Mouse (Mus musculus): ENCODE measurements around the gene Tex45. TPM values are rescaled to one million over a fixed set of nuclear protein-coding genes. Genes with fewer than 3 reads are reported as not detected.

Gene Tex45
- total and polyA plus RNA-seq, 2 experiments, result 0.28 TPM; not detected in 1

DNA sequence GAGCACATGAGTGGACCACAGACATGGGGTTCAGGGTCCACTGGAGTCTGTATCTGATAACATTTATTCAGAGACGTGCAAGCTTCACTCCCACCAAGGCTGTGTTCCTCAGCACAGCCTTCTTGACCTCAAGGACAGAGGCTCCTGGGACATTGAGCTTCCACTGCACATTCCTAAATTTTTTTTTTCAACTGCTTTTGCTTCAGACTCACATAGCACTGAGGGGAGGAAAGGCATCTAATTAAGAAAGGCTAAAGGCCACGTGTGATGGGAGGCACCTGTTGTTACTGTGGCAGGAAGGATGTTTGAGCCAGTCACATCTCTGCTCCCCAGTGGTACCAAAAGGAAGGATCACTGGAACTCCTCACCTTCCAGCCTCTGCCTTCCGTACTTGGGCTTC, 39.5 kb upstream of the Tex45 start:
- DNase-seq (ENCODE audit: extremely low read depth, low read depth, low spot score), result no peak
- no peak for TF ChIP-seq POLR2A (IDR thresholded peaks at IDR 0.05; ENCODE audit: extremely low read depth, insufficient read depth, low read length)
- TF ChIP-seq CTCF (IDR thresholded peaks at IDR 0.05; ENCODE audit: low read depth, low read length), result no peak
- H3K27ac ChIP-seq (replicated peaks; ENCODE audit: insufficient read depth, low read depth, low read length), result no peak overlapping the region
- H3K27me3 ChIP-seq (ENCODE audit: control insufficient read depth, insufficient read depth, low read length), result no peaks in the 10 kb centered on the region
- H3K4me1 ChIP-seq (ENCODE audit: control insufficient read depth, insufficient read depth, low read length), result no peaks in the 10 kb centered on the region
- no peak overlapping the region for H3K4me3 ChIP-seq (ENCODE audit: insufficient read depth, low read depth, low read length)
- 92% methylated on average over 3 of the region's 3 CpGs for WGBS
- peaks cover 33% of the 10 kb centered on the region for H3K36me3 ChIP-seq (ENCODE audit: control insufficient read depth, insufficient read depth, low read length)
- no peaks in the 10 kb centered on the region for H3K79me2 ChIP-seq (ENCODE audit: control insufficient read depth, insufficient read depth, low read length)
- H3K9ac ChIP-seq (ENCODE audit: low read depth, low read length), result no peak overlapping the region

DNA sequence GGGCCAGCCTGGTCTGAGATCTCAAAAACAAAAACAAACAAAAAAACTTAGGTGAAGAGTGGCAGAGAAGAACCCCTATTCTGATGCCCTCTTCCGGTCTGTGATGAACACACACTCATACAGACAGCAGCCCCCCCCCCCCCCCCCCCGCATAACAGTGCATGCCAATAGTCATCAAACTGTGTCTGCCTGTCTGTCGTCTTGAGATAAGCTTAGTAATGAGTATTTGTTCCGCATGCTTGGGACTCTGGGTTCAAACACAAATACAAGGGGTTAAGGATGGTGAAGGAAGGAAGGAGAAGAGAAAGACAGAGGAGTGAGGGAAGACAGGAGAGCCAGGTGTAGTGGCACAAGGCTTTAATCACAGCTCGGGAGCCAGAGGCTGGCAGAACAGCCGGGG, 34.2 kb upstream of the Tex45 start:
- peaks cover 61% of the 10 kb centered on the region for H3K36me3 ChIP-seq (ENCODE audit: control insufficient read depth, insufficient read depth, low read length)
- H3K9ac ChIP-seq (ENCODE audit: low read depth, low read length), result no peak overlapping the region
- WGBS, result 86% methylated on average over 6 of the region's 6 CpGs
- no peak overlapping the region for H3K4me3 ChIP-seq (ENCODE audit: insufficient read depth, low read depth, low read length)
- TF ChIP-seq POLR2A (IDR thresholded peaks at IDR 0.05; ENCODE audit: extremely low read depth, insufficient read depth, low read length), result no peak
- no peak for TF ChIP-seq CTCF (IDR thresholded peaks at IDR 0.05; ENCODE audit: low read depth, low read length)
- no peaks in the 10 kb centered on the region for H3K4me1 ChIP-seq (ENCODE audit: control insufficient read depth, insufficient read depth, low read length)
- H3K79me2 ChIP-seq (ENCODE audit: control insufficient read depth, insufficient read depth, low read length), result no peaks in the 10 kb centered on the region
- H3K27me3 ChIP-seq (ENCODE audit: control insufficient read depth, insufficient read depth, low read length), result no peaks in the 10 kb centered on the region
- DNase-seq (ENCODE audit: extremely low read depth, low read depth, low spot score), result no peak
- H3K27ac ChIP-seq (replicated peaks; ENCODE audit: insufficient read depth, low read depth, low read length), result no peak overlapping the region

DNA sequence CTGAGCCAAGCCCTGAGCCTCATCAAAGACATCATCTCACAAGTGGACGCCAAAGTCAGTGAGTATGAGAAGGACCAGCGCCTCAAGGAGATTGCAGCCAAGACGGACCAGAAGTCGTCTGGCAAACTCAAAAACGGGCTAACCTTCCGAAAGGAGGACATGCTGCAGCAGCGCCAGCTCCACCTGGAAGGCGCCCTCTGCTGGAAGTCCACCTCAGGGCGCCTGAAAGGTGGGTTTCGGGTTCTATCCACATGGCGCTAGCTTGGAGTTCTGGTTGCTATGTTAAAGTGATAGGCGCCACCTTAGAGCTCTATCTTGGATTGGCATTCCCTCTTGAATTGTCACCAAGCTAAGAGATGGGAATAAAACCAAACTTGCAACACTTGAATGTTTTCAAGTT, 31.2 kb upstream of the Tex45 start:
- 89% methylated on average over 12 of the region's 12 CpGs for WGBS
- H3K9ac ChIP-seq (ENCODE audit: low read depth, low read length), result no peak overlapping the region
- no peaks in the 10 kb centered on the region for H3K79me2 ChIP-seq (ENCODE audit: control insufficient read depth, insufficient read depth, low read length)
- DNase-seq (ENCODE audit: extremely low read depth, low read depth, low spot score), result no peak
- peaks cover 55% of the 10 kb centered on the region for H3K36me3 ChIP-seq (ENCODE audit: control insufficient read depth, insufficient read depth, low read length)
- no peak overlapping the region for H3K4me3 ChIP-seq (ENCODE audit: insufficient read depth, low read depth, low read length)
- no peak for TF ChIP-seq POLR2A (IDR thresholded peaks at IDR 0.05; ENCODE audit: extremely low read depth, insufficient read depth, low read length)
- peak; percentile 71 for TF ChIP-seq CTCF (IDR thresholded peaks at IDR 0.05; ENCODE audit: low read depth, low read length)
- no peaks in the 10 kb centered on the region for H3K4me1 ChIP-seq (ENCODE audit: control insufficient read depth, insufficient read depth, low read length)
- H3K27me3 ChIP-seq (ENCODE audit: control insufficient read depth, insufficient read depth, low read length), result no peaks in the 10 kb centered on the region
- H3K27ac ChIP-seq (replicated peaks; ENCODE audit: insufficient read depth, low read depth, low read length), result no peak overlapping the region

GRCm38 (mm10) chr8:3449226-3449625, 21.4 kb upstream of the Tex45 start:
- 88% methylated on average over 2 of the region's 2 CpGs for WGBS

GRCm38 (mm10) chr8:3450670-3451069, 20.0 kb upstream of the Tex45 start:
- H3K79me2 ChIP-seq (ENCODE audit: control insufficient read depth, insufficient read depth, low read length), result no peaks in the 10 kb centered on the region
- H3K9ac ChIP-seq (ENCODE audit: low read depth, low read length), result no peak overlapping the region
- no peak overlapping the region for H3K27ac ChIP-seq (replicated peaks; ENCODE audit: insufficient read depth, low read depth, low read length)
- peaks cover 16% of the 10 kb centered on the region for H3K36me3 ChIP-seq (ENCODE audit: control insufficient read depth, insufficient read depth, low read length)
- no peak overlapping the region for H3K4me3 ChIP-seq (ENCODE audit: insufficient read depth, low read depth, low read length)
- WGBS, result 22% methylated on average over 5 of the region's 5 CpGs
- no peaks in the 10 kb centered on the region for H3K4me1 ChIP-seq (ENCODE audit: control insufficient read depth, insufficient read depth, low read length)
- no peaks in the 10 kb centered on the region for H3K27me3 ChIP-seq (ENCODE audit: control insufficient read depth, insufficient read depth, low read length)
- TF ChIP-seq POLR2A (IDR thresholded peaks at IDR 0.05; ENCODE audit: extremely low read depth, insufficient read depth, low read length) (no peak), CTCF (IDR thresholded peaks at IDR 0.05; ENCODE audit: low read depth, low read length) (peak; percentile 96)
- peak; percentile 46 for DNase-seq (ENCODE audit: extremely low read depth, low read depth, low spot score)

More at GRCm38 (mm10) chr8:3449226-3449625, 21.4 kb upstream of the Tex45 start:
- no peak overlapping the region for H3K4me3 ChIP-seq (ENCODE audit: insufficient read depth, low read depth, low read length)
- no peak overlapping the region for H3K27ac ChIP-seq (replicated peaks; ENCODE audit: insufficient read depth, low read depth, low read length)
- TF ChIP-seq POLR2A (IDR thresholded peaks at IDR 0.05; ENCODE audit: extremely low read depth, insufficient read depth, low read length) (no peak), CTCF (IDR thresholded peaks at IDR 0.05; ENCODE audit: low read depth, low read length) (no peak)
- H3K79me2 ChIP-seq (ENCODE audit: control insufficient read depth, insufficient read depth, low read length), result no peaks in the 10 kb centered on the region
- H3K27me3 ChIP-seq (ENCODE audit: control insufficient read depth, insufficient read depth, low read length), result no peaks in the 10 kb centered on the region
- DNase-seq (ENCODE audit: extremely low read depth, low read depth, low spot score), result no peak
- H3K9ac ChIP-seq (ENCODE audit: low read depth, low read length), result no peak overlapping the region
- H3K36me3 ChIP-seq (ENCODE audit: control insufficient read depth, insufficient read depth, low read length), result peaks cover 14% of the 10 kb centered on the region; the same call in 1 of the 2 replicates
- H3K4me1 ChIP-seq (ENCODE audit: control insufficient read depth, insufficient read depth, low read length), result no peaks in the 10 kb centered on the region

GRCm38 (mm10) chr8:3451992-3452391, 18.7 kb upstream of the Tex45 start:
- H3K79me2 ChIP-seq (ENCODE audit: control insufficient read depth, insufficient read depth, low read length), result no peaks in the 10 kb centered on the region
- TF ChIP-seq CTCF (IDR thresholded peaks at IDR 0.05; ENCODE audit: low read depth, low read length) (no peak), POLR2A (IDR thresholded peaks at IDR 0.05; ENCODE audit: extremely low read depth, insufficient read depth, low read length) (no peak)
- H3K4me1 ChIP-seq (ENCODE audit: control insufficient read depth, insufficient read depth, low read length), result no peaks in the 10 kb centered on the region
- no peak overlapping the region for H3K27ac ChIP-seq (replicated peaks; ENCODE audit: insufficient read depth, low read depth, low read length)
- no peak overlapping the region for H3K4me3 ChIP-seq (ENCODE audit: insufficient read depth, low read depth, low read length)
- peaks cover 22% of the 10 kb centered on the region for H3K36me3 ChIP-seq (ENCODE audit: control insufficient read depth, insufficient read depth, low read length)
- H3K27me3 ChIP-seq (ENCODE audit: control insufficient read depth, insufficient read depth, low read length), result no peaks in the 10 kb centered on the region
- WGBS, result 98% methylated on average over 25 of the region's 25 CpGs
- no peak overlapping the region for H3K9ac ChIP-seq (ENCODE audit: low read depth, low read length)
- DNase-seq (ENCODE audit: extremely low read depth, low read depth, low spot score), result no peak
